Mouse (Mus musculus) myocyte (in vitro differentiated cells): ENCODE measurements around the gene Iglon5. TPM values are rescaled to one million over a fixed set of nuclear protein-coding genes. Genes with fewer than 3 reads are reported as not detected.

Experiments used
- H3K27me3 ChIP-seq: one replicate; pipeline ENCODE4 v1.6.1; 2011; ENCODE audit not compliant: control insufficient read depth, insufficient read depth, insufficient read length
- H3K36me3 ChIP-seq: one replicate; pipeline ENCODE4 v1.6.1; 2011; ENCODE audit not compliant: control insufficient read depth, insufficient read depth
- H3K4me2 ChIP-seq: one replicate; pipeline ENCODE4 v1.6.1; 2011; ENCODE audit warnings: low read depth, control low read depth
- H3K4me3 ChIP-seq: one replicate; pipeline ENCODE4 v1.5.1; 2011; ENCODE audit warnings: mild to moderate bottlenecking, control low read depth, moderate library complexity
- H3K79me2 ChIP-seq: one replicate; pipeline ENCODE4 v1.6.1; 2011; ENCODE audit not compliant: control insufficient read depth, insufficient read depth
- H3ac ChIP-seq: one replicate; pipeline ENCODE4 v1.6.1; 2011; ENCODE audit not compliant: control insufficient read depth, insufficient read length
- CEBPB ChIP-seq: IDR thresholded peaks from 2 replicates; pipeline ENCODE4 v1.6.1; 2011; ENCODE audit warnings: mild to moderate bottlenecking, moderate library complexity; ENCODE audit not compliant: poor library complexity, insufficient read depth, severe bottlenecking
- E2F4 ChIP-seq: IDR thresholded peaks from one replicate; pipeline ENCODE4 v1.6.1; 2011; ENCODE audit warnings: mild to moderate bottlenecking, control low read depth, moderate library complexity; ENCODE audit not compliant: insufficient read depth
- MAX ChIP-seq: IDR thresholded peaks from one replicate; pipeline ENCODE4 v1.6.1; 2011; ENCODE audit warnings: low read depth, mild to moderate bottlenecking, control low read depth
- MYOD1 ChIP-seq, 3 experiments: IDR thresholded peaks; one replicate each; pipeline ENCODE4 v1.6.1; 2011; ENCODE audit warnings: control low read depth in 2 of 3, low read depth in 2 of 3, mild to moderate bottlenecking in 2 of 3, moderate library complexity in 1 of 3; ENCODE audit not compliant: insufficient read length in 2 of 3, control insufficient read depth in 1 of 3
- MYOG ChIP-seq, 3 experiments: IDR thresholded peaks; one replicate each; pipeline ENCODE4 v1.6.1; 2011; ENCODE audit warnings: control low read depth in 2 of 3, low read depth in 2 of 3, mild to moderate bottlenecking in 2 of 3; ENCODE audit not compliant: insufficient read length in 2 of 3, control insufficient read depth in 1 of 3, insufficient read depth in 1 of 3
- POLR2A ChIP-seq: IDR thresholded peaks from one replicate; pipeline ENCODE4 v1.6.1; 2011; ENCODE audit warnings: low read depth, mild to moderate bottlenecking, control low read depth, moderate library complexity; ENCODE audit not compliant: insufficient read length
- POLR2AphosphoS2 ChIP-seq: IDR thresholded peaks from one replicate; pipeline ENCODE4 v1.6.1; 2011; ENCODE audit warnings: low read depth, control low read depth; ENCODE audit not compliant: insufficient read length
- REST ChIP-seq: IDR thresholded peaks from one replicate; pipeline ENCODE4 v1.6.1; 2011; ENCODE audit warnings: mild to moderate bottlenecking, control low read depth, moderate library complexity; ENCODE audit not compliant: insufficient read depth, insufficient read length
- SRF ChIP-seq: IDR thresholded peaks from one replicate; pipeline ENCODE4 v1.6.1; 2011; ENCODE audit warnings: low read depth; ENCODE audit not compliant: control insufficient read depth, insufficient read length
- TCF12 ChIP-seq: IDR thresholded peaks from one replicate; pipeline ENCODE4 v1.6.1; 2011; ENCODE audit warnings: mild to moderate bottlenecking, control low read depth; ENCODE audit not compliant: poor library complexity, insufficient read depth, severe bottlenecking
- TCF3 ChIP-seq: IDR thresholded peaks from one replicate; pipeline ENCODE4 v1.6.1; 2011; ENCODE audit warnings: low read depth, control low read depth; ENCODE audit not compliant: insufficient read length
- USF1 ChIP-seq: IDR thresholded peaks from one replicate; pipeline ENCODE4 v1.6.1; 2011; ENCODE audit warnings: low read depth, mild to moderate bottlenecking, control low read depth, moderate library complexity
- polyA plus RNA-seq: library from polyadenylated mRNA; unstranded; fragments of >200 nt; fragmentation: generic; extraction: Trizol; gene quantifications from one replicate; pipeline ENCODE4 v1.2.1, GENCODE M21; 2012; ENCODE audit warnings: missing spikeins

Iglon5 gene
- polyA plus RNA-seq, 1 experiment: 4.9 TPM

GRCm38 (mm10) chr7:43495343-43496021 is 5.6 kb upstream of the Iglon5 start:
- TF ChIP-seq POLR2A (no peak), E2F4 (no peak), USF1 (no peak), MAX (no peak), SRF (no peak), MYOD1 (IDR thresholded peaks at IDR 0.05; ENCODE audit: control insufficient read depth in 1 of 3, insufficient read length in 2 of 3, low read depth in 2 of 3) (no peak), TCF12 (no peak), TCF3 (no peak), REST (no peak), POLR2AphosphoS2 (no peak), MYOG (IDR thresholded peaks at IDR 0.05; ENCODE audit: control insufficient read depth in 1 of 3, insufficient read depth in 1 of 3, insufficient read length in 2 of 3, low read depth in 2 of 3) (no peak)
- Histone ChIP-seq H3K36me3 (no peaks in the 10 kb centered on the region), H3ac (no peak overlapping the region), H3K27me3 (peaks cover 8% of the 10 kb centered on the region), H3K4me2 (no peak overlapping the region), H3K4me3 (no peak overlapping the region), H3K79me2 (no peaks in the 10 kb centered on the region)

- no peak for TF ChIP-seq E2F4
- no peak for TF ChIP-seq CEBPB
- TF ChIP-seq REST: no peak
- no peak for TF ChIP-seq MAX
- TF ChIP-seq TCF12: no peak
- no peak for TF ChIP-seq MYOD1 (IDR thresholded peaks at IDR 0.05; ENCODE audit: control insufficient read depth in 1 of 3, insufficient read length in 2 of 3, low read depth in 2 of 3)
- no peak for TF ChIP-seq USF1
- TF ChIP-seq POLR2A: no peak
- TF ChIP-seq SRF: no peak
- no peak for TF ChIP-seq POLR2AphosphoS2
- no peak for TF ChIP-seq MYOG (IDR thresholded peaks at IDR 0.05; ENCODE audit: control insufficient read depth in 1 of 3, insufficient read depth in 1 of 3, insufficient read length in 2 of 3, low read depth in 2 of 3)
- Histone ChIP-seq H3K4me3 (no peak overlapping the region), H3ac (no peak overlapping the region), H3K4me2 (peak overlapping the region; percentile 61), H3K27me3 (peaks cover 8% of the 10 kb centered on the region), H3K79me2 (no peaks in the 10 kb centered on the region), H3K36me3 (no peaks in the 10 kb centered on the region)
Measured at GRCm38 (mm10) chr7:43490861-43491260, 986 bp upstream of the Iglon5 start.

- peaks cover 8% of the 10 kb centered on the region for H3K27me3 ChIP-seq
- no peaks in the 10 kb centered on the region for H3K36me3 ChIP-seq
- no peak overlapping the region for H3ac ChIP-seq
- peak overlapping the region; percentile 61 for H3K4me2 ChIP-seq
- TF ChIP-seq MYOD1 (IDR thresholded peaks at IDR 0.05; ENCODE audit: control insufficient read depth in 1 of 3, insufficient read length in 2 of 3, low read depth in 2 of 3) (no peak), REST (no peak), TCF12 (no peak), CEBPB (no peak), MYOG (IDR thresholded peaks at IDR 0.05; ENCODE audit: control insufficient read depth in 1 of 3, insufficient read depth in 1 of 3, insufficient read length in 2 of 3, low read depth in 2 of 3) (no peak), MAX (no peak), POLR2A (no peak), SRF (no peak), E2F4 (no peak), POLR2AphosphoS2 (no peak), TCF3 (no peak), USF1 (no peak)
- no peaks in the 10 kb centered on the region for H3K79me2 ChIP-seq
- no peak overlapping the region for H3K4me3 ChIP-seq
Measured at GRCm38 (mm10) chr7:43490182-43490584, 308 bp upstream of the Iglon5 start.

- Histone ChIP-seq H3K4me2 (peak overlapping the region; percentile 34), H3K79me2 (no peaks in the 10 kb centered on the region), H3K27me3 (peaks cover 8% of the 10 kb centered on the region), H3ac (no peak overlapping the region), H3K36me3 (no peaks in the 10 kb centered on the region), H3K4me3 (no peak overlapping the region)
- TF ChIP-seq CEBPB: no peak
- TF ChIP-seq POLR2A: no peak
- TF ChIP-seq TCF12: no peak
- no peak for TF ChIP-seq SRF
- TF ChIP-seq E2F4: no peak
- no peak for TF ChIP-seq REST
- TF ChIP-seq MYOG (IDR thresholded peaks at IDR 0.05; ENCODE audit: control insufficient read depth in 1 of 3, insufficient read depth in 1 of 3, insufficient read length in 2 of 3, low read depth in 2 of 3): no peak
- no peak for TF ChIP-seq MAX
- TF ChIP-seq TCF3: no peak
- no peak for TF ChIP-seq USF1
- TF ChIP-seq POLR2AphosphoS2: no peak
- TF ChIP-seq MYOD1 (IDR thresholded peaks at IDR 0.05; ENCODE audit: control insufficient read depth in 1 of 3, insufficient read length in 2 of 3, low read depth in 2 of 3): no peak
Measured at GRCm38 (mm10) chr7:43488646-43489045, 1.2 kb downstream of the Iglon5 start.
